Mouse (Mus musculus) megakaryocyte, embryonic 14.5 days (primary cell): ENCODE data around the gene Upf3b. TPM values are rescaled to one million over a fixed set of nuclear protein-coding genes. Genes with fewer than 3 reads are reported as not detected.

Source experiments
- H3K27me3 ChIP-seq: replicated peaks from 2 replicates; pipeline ENCODE3; 2012; ENCODE audit warnings: inconsistent platforms
- H3K36me3 ChIP-seq: replicated peaks from 2 replicates; pipeline ENCODE3; 2012; ENCODE audit warnings: low read length, inconsistent platforms, mixed read lengths
- H3K4me1 ChIP-seq: 2 replicates; pipeline ENCODE4 v1.6.1; 2012; ENCODE audit warnings: inconsistent platforms
- H3K4me3 ChIP-seq: replicated peaks from 2 replicates; pipeline ENCODE3; 2012; ENCODE audit warnings: moderate library complexity, mild to moderate bottlenecking, inconsistent platforms
- H3K9me3 ChIP-seq: 2 replicates; pipeline ENCODE4 v1.6.1; 2012; ENCODE audit warnings: inconsistent platforms
- FLI1 ChIP-seq: IDR thresholded peaks from 2 replicates; pipeline ENCODE4 v1.6.1; 2012; ENCODE audit warnings: low read length, inconsistent platforms, mixed read lengths
- GATA1 ChIP-seq: IDR thresholded peaks from 3 replicates; pipeline ENCODE4 v1.6.1; 2012; ENCODE audit warnings: mixed read lengths, low read length, inconsistent platforms, borderline replicate concordance
- polyA plus RNA-seq: library from polyadenylated mRNA; stranded (reverse); fragments of >175 nt; gene quantifications from 2 replicates; pipeline ENCODE4 v1.2.3, GENCODE M21; 2012; ENCODE audit warnings: low replicate concordance; ENCODE audit not compliant: insufficient read depth

Upf3b gene
- polyA plus RNA-seq, 1 experiment: 5.9 TPM

- H3K9me3 ChIP-seq: no peaks in the 10 kb centered on the region; the same call in 1 of the 2 replicates
- H3K4me1 ChIP-seq: peaks cover 34% of the 10 kb centered on the region
- TF ChIP-seq FLI1 (no peak), GATA1 (no peak)
- peaks cover 18% of the 10 kb centered on the region for H3K36me3 ChIP-seq
- H3K27me3 ChIP-seq: peaks cover 10% of the 10 kb centered on the region
- no peak overlapping the region for H3K4me3 ChIP-seq
Observed at GRCm38 (mm10) chrX:37110881-37111193, 715 bp upstream of the Upf3b start.

- H3K36me3 ChIP-seq: peaks cover 22% of the 10 kb centered on the region
- H3K4me3 ChIP-seq: peak overlapping the region; percentile 95
- TF ChIP-seq FLI1: no peak
- TF ChIP-seq GATA1: no peak
- peaks cover 26% of the 10 kb centered on the region for H3K4me1 ChIP-seq
- H3K27me3 ChIP-seq: peaks cover 4% of the 10 kb centered on the region
- no peaks in the 10 kb centered on the region; the same call in 1 of the 2 replicates for H3K9me3 ChIP-seq
Observed at GRCm38 (mm10) chrX:37109526-37110192, 463 bp downstream of the Upf3b start.

GRCm38 (mm10) chrX:37103826-37104225 is 6.3 kb downstream of the Upf3b start:
- peaks cover 65% of the 10 kb centered on the region for H3K36me3 ChIP-seq

GRCm38 (mm10) chrX:37098681-37099080 is 11.4 kb downstream of the Upf3b start:
- no peak overlapping the region for H3K4me3 ChIP-seq
- no peak for TF ChIP-seq FLI1
- no peak for TF ChIP-seq GATA1
- no peaks in the 10 kb centered on the region for H3K9me3 ChIP-seq
- H3K4me1 ChIP-seq: no peaks in the 10 kb centered on the region
- peaks cover 78% of the 10 kb centered on the region for H3K36me3 ChIP-seq
- peaks cover 2% of the 10 kb centered on the region for H3K27me3 ChIP-seq

More at GRCm38 (mm10) chrX:37103826-37104225, 6.3 kb downstream of the Upf3b start:
- H3K4me1 ChIP-seq: peaks cover 4% of the 10 kb centered on the region; the same call in 1 of the 2 replicates
- H3K27me3 ChIP-seq: peaks cover 2% of the 10 kb centered on the region
- TF ChIP-seq FLI1 (no peak), GATA1 (no peak)
- H3K9me3 ChIP-seq: no peaks in the 10 kb centered on the region
- H3K4me3 ChIP-seq: no peak overlapping the region

GRCm38 (mm10) chrX:37095106-37095768 is 14.9 kb downstream of the Upf3b start:
- Histone ChIP-seq H3K9me3 (no peaks in the 10 kb centered on the region), H3K27me3 (no peaks in the 10 kb centered on the region), H3K4me1 (no peaks in the 10 kb centered on the region), H3K36me3 (peaks cover 74% of the 10 kb centered on the region), H3K4me3 (no peak overlapping the region)
- TF ChIP-seq FLI1 (no peak), GATA1 (no peak)

GRCm38 (mm10) chrX:37091457-37091856 is 18.7 kb downstream of the Upf3b start:
- Histone ChIP-seq H3K4me3 (no peak overlapping the region), H3K4me1 (no peaks in the 10 kb centered on the region), H3K27me3 (no peaks in the 10 kb centered on the region), H3K9me3 (no peaks in the 10 kb centered on the region), H3K36me3 (peaks cover 43% of the 10 kb centered on the region)
- no peak for TF ChIP-seq GATA1
- TF ChIP-seq FLI1: no peak

GRCm38 (mm10) chrX:37088778-37089177 is 21.3 kb downstream of the Upf3b start:
- no peaks in the 10 kb centered on the region for H3K9me3 ChIP-seq
- TF ChIP-seq GATA1 (no peak), FLI1 (no peak)
- peaks cover 3% of the 10 kb centered on the region; the same call in 1 of the 2 replicates for H3K4me1 ChIP-seq
- peaks cover 3% of the 10 kb centered on the region for H3K27me3 ChIP-seq
- H3K36me3 ChIP-seq: peaks cover 24% of the 10 kb centered on the region
- no peak overlapping the region for H3K4me3 ChIP-seq

GRCm38 (mm10) chrX:37085665-37086064 is 24.5 kb downstream of the Upf3b start:
- H3K36me3 ChIP-seq: peaks cover 29% of the 10 kb centered on the region
- peaks cover 3% of the 10 kb centered on the region for H3K27me3 ChIP-seq
- TF ChIP-seq GATA1 (no peak), FLI1 (no peak)
- H3K4me1 ChIP-seq: peaks cover 11% of the 10 kb centered on the region; the same call in 1 of the 2 replicates
- peak overlapping the region; percentile 94 for H3K4me3 ChIP-seq
- no peaks in the 10 kb centered on the region for H3K9me3 ChIP-seq

- H3K9me3 ChIP-seq: no peaks in the 10 kb centered on the region
- peak within 1 kb of the TSS; percentile 94 for H3K4me3 ChIP-seq
- H3K4me1 ChIP-seq: peaks cover 11% of the 10 kb centered on the region; the same call in 1 of the 2 replicates
- H3K27me3 ChIP-seq: peaks cover 3% of the 10 kb centered on the region
- TF ChIP-seq GATA1 (no peak), FLI1 (no peak)
- peaks cover 32% of the 10 kb centered on the region for H3K36me3 ChIP-seq
Observed at GRCm38 (mm10) chrX:37084927-37085660, 25.0 kb downstream of the Upf3b start, which contains the start of gene Rpl39. Gene Rpl39 (minus strand): TSS chrX:37085402.
